Mouse (Mus musculus): Measurements from ENCODE around the gene Psmb6. TPM values are rescaled to one million over a fixed set of nuclear protein-coding genes. Genes with fewer than 3 reads are reported as not detected.

Gene Psmb6
- polyA plus RNA-seq, 1 experiment, result 244 TPM

- Histone ChIP-seq H3K27ac (ENCODE audit: insufficient read depth, low read length) (no peak overlapping the region), H3K27me3 (ENCODE audit: control insufficient read depth, insufficient read depth, low read length, poor library complexity, severe bottlenecking) (no peaks in the 10 kb centered on the region), H3K4me3 (ENCODE audit: low read depth, low read length) (peak overlapping the region; percentile 78; the same call in 1 of the 2 replicates), H3K36me3 (ENCODE audit: control insufficient read depth, insufficient read depth, low read length, poor library complexity, severe bottlenecking) (no peaks in the 10 kb centered on the region), H3K4me1 (ENCODE audit: control insufficient read depth, insufficient read depth, low read length) (no peaks in the 10 kb centered on the region), H3K9me3 (replicated peaks; ENCODE audit: control insufficient read depth, insufficient read depth, low read length, poor library complexity, severe bottlenecking) (no peaks in the 10 kb centered on the region), H3K9ac (ENCODE audit: low read depth, poor library complexity, severe bottlenecking) (peak overlapping the region; percentile 65; the same call in 1 of the 2 replicates)
- TF ChIP-seq POLR2A (IDR thresholded peaks at IDR 0.05; ENCODE audit: insufficient read depth, low read length) (no peak), EP300 (IDR thresholded peaks at IDR 0.05; ENCODE audit: insufficient read depth, low read depth, low read length) (no peak), CTCF (IDR thresholded peaks at IDR 0.05; ENCODE audit: low read depth, low read length) (no peak)
Observed at GRCm38 (mm10) chr11:70540928-70541327, 15.8 kb downstream of the Psmb6 start.

- no peaks in the 10 kb centered on the region for H3K36me3 ChIP-seq (ENCODE audit: control insufficient read depth, insufficient read depth, low read length, poor library complexity, severe bottlenecking)
- no peaks in the 10 kb centered on the region for H3K4me1 ChIP-seq (ENCODE audit: control insufficient read depth, insufficient read depth, low read length)
- no peak overlapping the region for H3K9ac ChIP-seq (ENCODE audit: low read depth, poor library complexity, severe bottlenecking)
- no peak for TF ChIP-seq EP300 (IDR thresholded peaks at IDR 0.05; ENCODE audit: insufficient read depth, low read depth, low read length)
- TF ChIP-seq CTCF (IDR thresholded peaks at IDR 0.05; ENCODE audit: low read depth, low read length), result no peak
- TF ChIP-seq POLR2A (IDR thresholded peaks at IDR 0.05; ENCODE audit: insufficient read depth, low read length), result no peak
- H3K9me3 ChIP-seq (replicated peaks; ENCODE audit: control insufficient read depth, insufficient read depth, low read length, poor library complexity, severe bottlenecking), result no peaks in the 10 kb centered on the region
- no peak overlapping the region for H3K27ac ChIP-seq (ENCODE audit: insufficient read depth, low read length)
- no peak overlapping the region for H3K4me3 ChIP-seq (ENCODE audit: low read depth, low read length)
- no peaks in the 10 kb centered on the region for H3K27me3 ChIP-seq (ENCODE audit: control insufficient read depth, insufficient read depth, low read length, poor library complexity, severe bottlenecking)
Observed at GRCm38 (mm10) chr11:70541415-70541814, 16.2 kb downstream of the Psmb6 start.

DNA sequence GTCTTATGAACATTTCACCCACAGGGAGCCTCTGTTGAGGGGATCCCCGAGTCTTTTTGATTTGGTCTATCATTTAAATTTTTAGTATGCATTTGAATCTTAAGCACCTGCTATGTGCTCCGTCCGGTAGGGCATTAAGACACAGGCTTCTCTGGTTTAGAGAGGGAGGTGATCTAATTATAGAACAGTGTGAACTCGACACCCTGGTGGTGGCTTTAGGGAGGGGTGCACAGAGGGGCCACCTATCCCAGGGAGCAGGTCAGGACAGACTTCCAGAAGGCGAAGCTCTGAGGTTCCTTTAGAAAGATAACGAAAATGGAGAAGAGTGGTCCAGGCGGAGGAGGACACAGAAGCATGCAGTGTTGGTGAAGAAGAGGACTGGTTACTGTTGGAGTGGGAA is 19.3 kb downstream of the Psmb6 start:
- Histone ChIP-seq H3K9me3 (replicated peaks; ENCODE audit: control insufficient read depth, insufficient read depth, low read length, poor library complexity, severe bottlenecking) (no peaks in the 10 kb centered on the region), H3K4me1 (ENCODE audit: control insufficient read depth, insufficient read depth, low read length) (no peaks in the 10 kb centered on the region), H3K27ac (ENCODE audit: insufficient read depth, low read length) (no peak overlapping the region), H3K4me3 (ENCODE audit: low read depth, low read length) (no peak overlapping the region), H3K9ac (ENCODE audit: low read depth, poor library complexity, severe bottlenecking) (no peak overlapping the region), H3K36me3 (ENCODE audit: control insufficient read depth, insufficient read depth, low read length, poor library complexity, severe bottlenecking) (no peaks in the 10 kb centered on the region), H3K27me3 (ENCODE audit: control insufficient read depth, insufficient read depth, low read length, poor library complexity, severe bottlenecking) (no peaks in the 10 kb centered on the region)
- TF ChIP-seq CTCF (IDR thresholded peaks at IDR 0.05; ENCODE audit: low read depth, low read length) (no peak), EP300 (IDR thresholded peaks at IDR 0.05; ENCODE audit: insufficient read depth, low read depth, low read length) (no peak), POLR2A (IDR thresholded peaks at IDR 0.05; ENCODE audit: insufficient read depth, low read length) (no peak)

GRCm38 (mm10) chr11:70551526-70551925 is 26.4 kb downstream of the Psmb6 start:
- Histone ChIP-seq H3K36me3 (ENCODE audit: control insufficient read depth, insufficient read depth, low read length, poor library complexity, severe bottlenecking) (no peaks in the 10 kb centered on the region), H3K9ac (ENCODE audit: low read depth, poor library complexity, severe bottlenecking) (no peak overlapping the region), H3K27me3 (ENCODE audit: control insufficient read depth, insufficient read depth, low read length, poor library complexity, severe bottlenecking) (no peaks in the 10 kb centered on the region), H3K27ac (ENCODE audit: insufficient read depth, low read length) (no peak overlapping the region), H3K4me3 (ENCODE audit: low read depth, low read length) (no peak overlapping the region), H3K9me3 (replicated peaks; ENCODE audit: control insufficient read depth, insufficient read depth, low read length, poor library complexity, severe bottlenecking) (no peaks in the 10 kb centered on the region), H3K4me1 (ENCODE audit: control insufficient read depth, insufficient read depth, low read length) (no peaks in the 10 kb centered on the region)
- TF ChIP-seq EP300 (IDR thresholded peaks at IDR 0.05; ENCODE audit: insufficient read depth, low read depth, low read length) (no peak), CTCF (IDR thresholded peaks at IDR 0.05; ENCODE audit: low read depth, low read length) (no peak), POLR2A (IDR thresholded peaks at IDR 0.05; ENCODE audit: insufficient read depth, low read length) (no peak)

GRCm38 (mm10) chr11:70553940-70554339 is 28.8 kb downstream of the Psmb6 start:
- H3K27me3 ChIP-seq (ENCODE audit: control insufficient read depth, insufficient read depth, low read length, poor library complexity, severe bottlenecking), result no peaks in the 10 kb centered on the region
- no peaks in the 10 kb centered on the region for H3K36me3 ChIP-seq (ENCODE audit: control insufficient read depth, insufficient read depth, low read length, poor library complexity, severe bottlenecking)
- H3K4me3 ChIP-seq (ENCODE audit: low read depth, low read length), result no peak overlapping the region
- no peak overlapping the region for H3K27ac ChIP-seq (ENCODE audit: insufficient read depth, low read length)
- TF ChIP-seq POLR2A (IDR thresholded peaks at IDR 0.05; ENCODE audit: insufficient read depth, low read length) (no peak), EP300 (IDR thresholded peaks at IDR 0.05; ENCODE audit: insufficient read depth, low read depth, low read length) (no peak), CTCF (IDR thresholded peaks at IDR 0.05; ENCODE audit: low read depth, low read length) (no peak)
- H3K9ac ChIP-seq (ENCODE audit: low read depth, poor library complexity, severe bottlenecking), result no peak overlapping the region
- H3K9me3 ChIP-seq (replicated peaks; ENCODE audit: control insufficient read depth, insufficient read depth, low read length, poor library complexity, severe bottlenecking), result no peaks in the 10 kb centered on the region
- no peaks in the 10 kb centered on the region for H3K4me1 ChIP-seq (ENCODE audit: control insufficient read depth, insufficient read depth, low read length)

GRCm38 (mm10) chr11:70557545-70557944 is 32.4 kb downstream of the Psmb6 start:
- Histone ChIP-seq H3K27ac (ENCODE audit: insufficient read depth, low read length) (no peak overlapping the region), H3K36me3 (ENCODE audit: control insufficient read depth, insufficient read depth, low read length, poor library complexity, severe bottlenecking) (no peaks in the 10 kb centered on the region), H3K4me1 (ENCODE audit: control insufficient read depth, insufficient read depth, low read length) (no peaks in the 10 kb centered on the region), H3K9ac (ENCODE audit: low read depth, poor library complexity, severe bottlenecking) (no peak overlapping the region), H3K9me3 (replicated peaks; ENCODE audit: control insufficient read depth, insufficient read depth, low read length, poor library complexity, severe bottlenecking) (no peaks in the 10 kb centered on the region), H3K4me3 (ENCODE audit: low read depth, low read length) (no peak overlapping the region), H3K27me3 (ENCODE audit: control insufficient read depth, insufficient read depth, low read length, poor library complexity, severe bottlenecking) (no peaks in the 10 kb centered on the region)
- no peak for TF ChIP-seq CTCF (IDR thresholded peaks at IDR 0.05; ENCODE audit: low read depth, low read length)
- no peak for TF ChIP-seq EP300 (IDR thresholded peaks at IDR 0.05; ENCODE audit: insufficient read depth, low read depth, low read length)
- no peak for TF ChIP-seq POLR2A (IDR thresholded peaks at IDR 0.05; ENCODE audit: insufficient read depth, low read length)

Data from ES-Bruce4 (cell line).